Mouse (Mus musculus) hindlimb bud, embryonic 11.5 days (tissue): ENCODE results near the gene Nufip2.
"Not testable (repeated sequence)": the region's sequence is repeated elsewhere in the genome, so short reads cannot be mapped to it uniquely, and the experiment has no call there.

Experiments used
- DNase-seq: peaks from one replicate; pipeline ENCODE4 v3.0.0-alpha.2; 2012; ENCODE audit warnings: low read depth, low spot score; ENCODE audit errors: extremely low spot score

Nufip2 gene

DNA sequence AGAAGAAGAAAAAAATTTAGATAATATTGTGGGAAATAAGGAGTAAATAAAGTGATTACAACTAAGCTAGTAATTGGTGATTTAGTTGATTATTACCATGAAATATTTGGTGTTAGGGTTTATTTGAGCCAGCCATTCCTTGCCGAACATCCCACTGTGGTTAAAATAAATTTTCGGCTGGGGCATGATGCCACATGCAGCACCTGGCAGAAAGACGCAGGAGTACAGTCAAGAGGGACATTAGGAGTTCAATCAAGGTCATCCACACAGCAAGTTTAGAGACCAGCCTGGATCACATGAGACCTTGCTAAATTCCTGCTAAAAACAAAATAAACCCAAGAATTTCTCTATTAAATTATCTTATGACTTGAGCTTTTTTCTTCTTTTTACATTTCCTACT, 23.1 kb downstream of the Nufip2 start:
- no peak for DNase-seq

DNA sequence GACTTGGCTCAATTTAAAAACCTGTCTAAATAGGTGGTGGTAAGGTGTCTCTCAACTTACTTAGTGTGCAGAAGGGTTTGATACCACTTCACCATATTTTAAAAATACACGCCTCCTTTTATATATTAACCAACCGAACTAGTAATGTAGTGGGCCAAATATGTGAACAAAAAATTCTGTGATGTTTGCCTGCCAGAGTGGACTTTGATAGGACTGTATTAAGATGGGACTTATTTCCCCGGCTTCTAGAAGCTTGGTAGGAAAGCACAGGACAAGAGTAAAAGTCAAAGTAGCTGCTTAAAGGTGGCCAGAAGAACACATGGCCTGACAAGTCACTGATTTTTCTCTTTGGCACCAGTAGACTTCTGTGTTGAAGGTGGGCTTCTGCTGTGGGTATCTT, 27.8 kb downstream of the Nufip2 start:
- DNase-seq: no peak

- no peak for DNase-seq
These were observed 33.1 kb downstream of the Nufip2 start for GRCm38 (mm10) chr11:77719055-77719454.

DNA sequence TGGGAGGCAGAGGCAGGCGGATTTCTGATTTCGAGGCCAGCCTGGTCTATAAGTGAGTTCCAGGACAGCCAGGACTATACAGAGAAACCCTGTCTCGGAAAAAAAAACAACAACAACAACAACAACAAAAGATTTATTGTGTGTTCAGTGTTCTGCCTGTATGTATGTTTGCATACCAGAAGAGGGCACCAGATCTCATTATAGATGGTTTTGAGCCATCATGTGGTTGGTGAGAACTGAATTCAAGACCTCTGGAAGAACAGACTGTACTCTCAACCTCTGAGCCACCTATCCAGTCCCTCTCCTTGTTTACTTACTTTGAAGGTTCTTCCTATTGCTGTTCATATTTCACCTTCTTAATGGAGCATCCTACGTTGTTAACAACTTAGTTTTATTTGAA, 35.4 kb downstream of the Nufip2 start:
- DNase-seq: no peak

DNA sequence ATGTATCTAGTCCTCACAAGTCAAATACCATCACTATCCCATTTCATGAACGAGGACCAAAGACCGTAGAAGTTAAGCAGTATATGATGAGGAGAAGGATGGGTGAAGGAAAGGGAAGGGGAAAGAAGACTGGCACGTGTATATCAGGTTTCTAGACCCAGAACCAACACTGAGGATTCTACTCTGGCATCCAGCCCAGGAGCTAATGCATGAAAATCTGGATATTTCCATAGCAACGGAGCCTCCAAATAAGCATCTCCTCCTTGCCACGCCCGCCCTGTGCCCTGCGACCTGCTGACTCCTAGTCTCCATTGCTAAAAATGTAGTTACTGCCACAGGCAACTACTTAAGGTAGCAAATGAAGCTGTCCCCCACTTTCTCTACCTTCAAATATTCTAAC, 38.8 kb downstream of the Nufip2 start:
- no peak for DNase-seq

DNA sequence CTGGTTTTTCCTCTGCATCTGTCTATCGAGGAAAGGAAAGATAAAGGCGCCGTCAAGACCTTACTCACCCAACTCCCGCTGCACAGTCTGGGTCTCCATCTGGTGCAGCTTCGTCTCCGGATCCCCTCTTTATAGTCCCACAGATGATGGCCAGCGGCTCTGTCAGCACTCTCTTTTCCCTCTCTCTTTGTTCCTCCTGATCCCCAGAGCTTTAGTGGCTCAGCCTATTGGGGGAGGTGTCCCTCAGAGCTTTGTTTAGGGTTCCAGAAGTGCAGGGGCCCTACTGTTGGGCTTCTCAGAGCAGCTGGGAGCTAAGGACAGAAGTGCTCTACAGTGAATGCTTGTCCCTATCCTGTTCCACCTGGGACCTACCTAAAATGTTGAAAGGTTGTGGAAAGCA, 39.2 kb downstream of the Nufip2 start, which contains the start of gene Cryba1:
Cryba1 (minus strand) TSS at position 101 of the 400 bp plus-strand sequence.
- no peak for DNase-seq

DNA sequence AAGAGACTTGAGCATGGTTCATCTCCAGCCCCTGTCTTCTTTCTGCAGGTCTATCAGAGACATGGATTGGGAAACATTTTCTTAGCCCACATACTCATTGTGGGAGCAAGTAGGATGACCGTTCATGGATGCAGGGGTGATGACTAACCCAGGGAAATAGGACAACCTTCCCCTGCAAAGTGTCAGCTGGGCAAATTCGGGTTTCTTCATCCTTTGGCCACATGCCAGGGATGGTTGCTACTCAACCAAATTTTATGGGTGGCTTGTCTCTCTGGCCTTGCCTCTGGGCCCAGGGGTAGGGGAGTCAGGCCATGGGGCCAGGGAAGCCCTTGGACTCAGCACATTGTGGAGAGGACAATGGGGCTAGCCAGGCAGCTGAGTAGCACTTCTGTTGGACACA, 42.6 kb downstream of the Nufip2 start:
- no peak for DNase-seq

- peak; percentile 73 for DNase-seq
These were observed 51.3 kb downstream of the Nufip2 start for GRCm38 (mm10) chr11:77737289-77737688.

- DNase-seq: no peak
These were observed 52.6 kb downstream of the Nufip2 start for GRCm38 (mm10) chr11:77738555-77738954.

- DNase-seq: no peak
These were observed 58.0 kb downstream of the Nufip2 start for GRCm38 (mm10) chr11:77743966-77744365.

DNA sequence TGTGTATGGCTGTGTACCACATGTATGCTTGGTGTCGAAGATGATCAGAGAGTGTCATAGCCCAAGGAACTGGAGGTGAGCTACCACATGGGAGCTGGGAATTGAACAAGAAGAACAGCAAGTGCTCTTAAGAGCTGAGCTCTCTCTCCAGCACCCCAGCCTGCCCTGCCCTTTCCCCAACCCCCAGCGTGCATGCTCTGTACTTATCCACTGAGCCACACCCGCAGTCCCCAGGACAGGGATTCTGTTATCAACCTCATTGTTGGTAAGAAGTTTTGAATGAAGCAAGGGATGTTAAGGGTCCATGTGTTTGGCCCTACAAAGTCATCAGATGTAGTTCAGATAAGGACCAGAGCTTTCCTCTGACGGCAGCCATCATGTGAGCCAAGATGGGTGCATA, 60.7 kb downstream of the Nufip2 start:
- DNase-seq: no peak

- not testable (repeated sequence) for DNase-seq
These were observed 61.1 kb downstream of the Nufip2 start for GRCm38 (mm10) chr11:77747103-77747502.

DNA sequence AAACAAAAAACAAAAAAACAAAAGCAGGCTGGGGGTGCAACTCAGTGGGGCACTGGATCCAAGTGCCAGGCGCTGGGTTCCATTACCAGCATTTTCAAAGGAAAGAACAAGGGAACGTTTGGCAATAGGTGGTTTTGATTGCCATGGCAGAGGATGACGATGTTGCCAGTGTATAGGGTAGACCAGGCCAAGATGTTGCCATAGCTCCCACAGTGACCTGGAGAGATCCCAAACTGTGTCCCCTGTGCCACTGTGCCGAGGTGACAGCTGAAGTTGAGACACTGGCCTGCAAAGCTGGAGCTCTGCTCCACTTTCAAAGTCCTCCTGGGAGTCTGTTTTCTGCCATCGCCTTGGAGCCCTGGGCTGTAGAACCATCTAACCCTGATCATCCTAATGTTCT, 63.0 kb downstream of the Nufip2 start:
- DNase-seq: no peak

DNA sequence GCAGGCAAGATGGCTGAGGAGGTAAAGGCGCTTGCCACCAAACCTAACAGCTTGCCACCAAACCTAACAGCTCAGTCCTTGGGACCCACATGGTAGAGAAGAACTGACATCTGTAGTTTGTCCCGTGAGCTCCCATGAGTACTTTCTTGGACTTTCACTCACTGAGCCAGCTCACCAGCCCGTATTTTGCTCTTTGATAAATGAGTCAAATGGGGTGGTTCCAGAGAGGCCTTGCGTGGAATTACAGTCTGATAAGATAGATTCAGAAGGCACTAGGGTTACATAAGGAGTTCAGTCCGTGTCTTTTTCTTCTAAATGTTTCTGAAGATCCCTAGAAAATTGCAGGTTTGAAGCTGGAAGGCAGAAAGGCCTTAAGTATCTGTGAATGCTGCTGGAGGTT, 66.6 kb downstream of the Nufip2 start:
- no peak for DNase-seq

DNA sequence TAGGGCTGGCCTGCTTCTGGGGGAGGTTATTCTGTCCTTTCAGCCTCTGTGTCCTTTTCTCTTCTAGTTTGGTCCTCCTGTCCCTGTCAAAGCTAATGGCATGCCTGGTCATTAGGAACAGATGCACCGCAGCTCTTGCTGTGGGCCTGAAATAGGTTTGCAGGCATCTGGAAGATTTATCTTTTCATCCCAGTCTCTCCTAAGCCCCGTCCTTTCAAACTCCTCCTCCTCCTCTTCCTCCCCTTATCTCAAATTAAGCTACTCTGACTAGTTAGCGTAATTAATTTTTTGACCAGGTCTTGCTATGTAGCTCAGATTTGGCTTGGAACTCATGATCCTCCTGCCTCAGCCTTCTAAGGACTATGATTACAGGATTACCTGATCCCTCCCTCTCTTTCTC, 67.5 kb downstream of the Nufip2 start:
- no peak for DNase-seq

- DNase-seq: no peak
These were observed 74.1 kb downstream of the Nufip2 start for GRCm38 (mm10) chr11:77760031-77760430.

DNA sequence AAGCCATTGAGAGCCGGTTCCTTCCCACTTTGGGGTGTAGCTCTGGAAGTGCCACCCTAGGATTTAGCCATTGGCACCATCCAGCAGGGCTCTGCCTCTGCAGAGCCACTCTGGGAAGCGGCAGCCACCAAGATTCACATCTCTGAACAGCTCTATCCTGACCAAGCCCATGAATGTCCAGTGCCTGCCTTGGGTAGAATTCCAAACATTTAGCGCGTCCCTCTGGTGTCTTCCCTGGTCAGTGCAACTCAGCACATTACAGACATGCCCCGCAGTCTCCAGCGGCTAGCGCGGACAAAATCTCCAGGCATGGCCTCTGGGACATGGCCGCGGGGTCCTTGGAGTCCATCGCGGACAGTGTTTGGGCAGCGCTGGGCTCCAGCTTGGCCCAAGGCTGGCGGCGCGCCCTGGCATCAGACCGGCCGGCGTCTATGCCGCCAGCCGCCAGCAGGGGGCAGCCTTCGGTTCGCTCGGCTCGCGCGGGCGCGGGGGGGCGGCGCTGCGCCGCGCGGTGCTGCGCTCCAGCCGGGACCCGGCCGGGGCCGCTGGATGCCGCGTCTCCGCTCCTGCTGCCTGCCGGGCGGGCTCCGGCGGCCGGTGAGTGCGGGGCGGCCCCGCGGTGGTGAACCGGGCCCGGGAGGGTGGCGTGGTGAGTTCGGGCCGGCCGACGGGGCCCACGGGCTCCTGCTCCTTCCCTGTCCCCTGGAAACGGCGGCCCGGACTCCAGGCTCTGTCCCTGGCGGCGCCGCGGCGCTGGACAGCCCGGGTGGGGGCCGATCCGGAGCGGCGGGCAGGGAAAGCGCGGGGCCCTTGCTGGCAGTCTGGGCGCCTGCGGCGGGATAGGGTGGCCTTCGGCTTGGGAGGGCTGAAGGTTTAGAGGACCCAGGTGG, 77.1 kb downstream of the Nufip2 start, which contains the start of gene Myo18a:
Myo18a (plus strand) TSS at position 464 of the 890 bp plus-strand sequence.
- DNase-seq: no peak

- DNase-seq: no peak
These were observed 77.9 kb downstream of the Nufip2 start for GRCm38 (mm10) chr11:77763673-77764340.

GRCm38 (mm10) chr11:77764694-77765458, 78.9 kb downstream of the Nufip2 start:
- no peak for DNase-seq

DNA sequence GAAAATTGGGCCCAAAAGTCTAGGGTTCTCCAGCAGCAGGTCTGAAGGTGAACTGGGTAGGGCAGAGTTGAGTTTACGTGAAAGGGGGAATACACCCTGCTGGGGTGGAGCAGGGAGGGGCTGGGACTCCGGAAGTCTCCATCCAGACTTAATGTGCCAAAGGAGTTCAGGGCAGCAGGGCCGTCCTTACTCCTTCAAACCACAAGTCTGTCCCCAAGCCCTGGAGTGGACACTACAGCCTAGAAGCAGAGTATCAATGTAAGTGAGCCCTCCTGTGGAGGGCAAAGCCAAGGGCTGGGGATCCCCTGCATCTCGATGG, 79.5 kb downstream of the Nufip2 start:
- no peak for DNase-seq

GRCm38 (mm10) chr11:77766351-77767001, 80.5 kb downstream of the Nufip2 start:
- no peak for DNase-seq
